9 mouse cellular contexts compared by ENCODE assay signal in genomic region chr7:123982461-123983038, GRCm38 (mm10). TPM values are rescaled to one million over a fixed set of nuclear protein-coding genes. Genes with fewer than 3 reads are reported as not detected.
DNase-seq lines count a peak whose midpoint lies in the region; ATAC-seq lines count a peak whose summit lies in the region.
"Had no signal": no experiment of that assay in that cellular context is flagged by ENCODE, and none has a peak within 500 bp of the region (broad histone marks: within the 10 kb centered on the region; RNA-seq: fewer than 3 reads in every experiment).

Hs3st4 (plus strand) TSS chr7:123982869.

- no peaks in the 10 kb centered on the region for H3K9me3 ChIP-seq in heart, embryonic 12.5 days (replicated peaks)
- H3K9me3 ChIP-seq in heart, embryonic 15.5 days (replicated peaks) = no peaks in the 10 kb centered on the region
- no peaks in the 10 kb centered on the region for H3K9me3 ChIP-seq in neural tube, embryonic 15.5 days (replicated peaks)

- no peak for DNase-seq in heart, postnatal 25 days (ENCODE audit: low spot score)
- peak; percentile 59 for DNase-seq in embryo, embryonic 10 days (ENCODE audit: low spot score)
- peak; percentile 36 for DNase-seq in left cerebral cortex, postnatal 4 days
- DNase-seq in natural killer cell, adult 2 months (ENCODE audit: low spot score in 2 of 2) = no peak

- peak within 1 kb of the TSS; percentile 65 for H3K9ac ChIP-seq in heart, embryonic 12.5 days
- H3K9ac ChIP-seq in heart, embryonic 15.5 days = 0 out of 2 replicates have a peak within 1 kb of the TSS, but pooled peaks have one; percentile 36
- peak within 1 kb of the TSS; percentile 67 for H3K9ac ChIP-seq in neural tube, embryonic 15.5 days (replicated peaks)

- H3K4me2 ChIP-seq in heart, embryonic 12.5 days = peak within 1 kb of the TSS; percentile 100
- peak within 1 kb of the TSS; percentile 90 for H3K4me2 ChIP-seq in heart, embryonic 15.5 days
- peak within 1 kb of the TSS; percentile 93 for H3K4me2 ChIP-seq in neural tube, embryonic 15.5 days

- H3K4me3 ChIP-seq in heart, embryonic 12.5 days = peak within 1 kb of the TSS; percentile 81
- peak within 1 kb of the TSS; percentile 58 for H3K4me3 ChIP-seq in heart, embryonic 15.5 days
- H3K4me3 ChIP-seq in neural tube, embryonic 15.5 days (replicated peaks) = peak within 1 kb of the TSS; percentile 68

- no peaks in the 10 kb centered on the region for H3K36me3 ChIP-seq in heart, embryonic 12.5 days
- H3K36me3 ChIP-seq in heart, embryonic 15.5 days = no peaks in the 10 kb centered on the region
- no peaks in the 10 kb centered on the region for H3K36me3 ChIP-seq in neural tube, embryonic 15.5 days

- intact Hi-C loops in heart, postnatal 25 days (cut with DNase I) = no loop called here
- intact Hi-C loops in left cerebral cortex, postnatal 4 days (cut with DNase I) = no loop called here

- peaks cover 7% of the 10 kb centered on the region; the same call in 1 of the 2 replicates for H3K4me1 ChIP-seq in heart, embryonic 12.5 days (replicated peaks)
- peaks cover 5% of the 10 kb centered on the region for H3K4me1 ChIP-seq in heart, embryonic 15.5 days (replicated peaks)
- peaks cover 23% of the 10 kb centered on the region for H3K4me1 ChIP-seq in neural tube, embryonic 15.5 days

- peak; percentile 37; the same call in 1 of the 2 replicates for ATAC-seq in heart, embryonic 12.5 days (ENCODE audit: insufficient number of reproducible peaks, low FRiP score)
- ATAC-seq in heart, embryonic 15.5 days (replicated peaks; ENCODE audit: insufficient number of reproducible peaks, insufficient read depth, low FRiP score, low read depth) = 0 out of 2 replicates have a peak, but pooled peaks have one; percentile 39
- ATAC-seq in neural tube, embryonic 15.5 days (ENCODE audit: low FRiP score) = peak; percentile 74
- ATAC-seq in megakaryocyte, adult 5-6 weeks (ENCODE audit: poor library complexity, severe bottlenecking) = no peak

- WGBS in heart, embryonic 12.5 days = under 1% methylated on average over 56 of the region's 74 CpGs
- WGBS in heart, embryonic 15.5 days = under 1% methylated on average over 43 of the region's 74 CpGs
- 0% methylated on average over 34 of the region's 74 CpGs for WGBS in neural tube, embryonic 15.5 days

- no peak within 1 kb of the TSS for H3K27ac ChIP-seq in heart, embryonic 12.5 days (ENCODE audit: poor library complexity, severe bottlenecking)
- no peak within 1 kb of the TSS for H3K27ac ChIP-seq in heart, embryonic 15.5 days
- H3K27ac ChIP-seq in neural tube, embryonic 15.5 days (replicated peaks) = no peak within 1 kb of the TSS

- H3K27me3 ChIP-seq in heart, embryonic 12.5 days (replicated peaks) = peaks cover 86% of the 10 kb centered on the region
- H3K27me3 ChIP-seq in heart, embryonic 15.5 days = peaks cover 79% of the 10 kb centered on the region
- peaks cover 76% of the 10 kb centered on the region for H3K27me3 ChIP-seq in neural tube, embryonic 15.5 days (replicated peaks)

RNA-seq across cellular contexts. Expression of gene Hs3st4, which starts in this region (rescaled TPM):
- 0.80 and 0.89 TPM in 2 replicates for polyA plus RNA-seq in heart, embryonic 12.5 days (2016; fragmentation: Nextera tagmentation; extraction: Ambion mirVana)
- total RNA-seq in heart, postnatal 25 days (2021) = under 1 TPM in 1 of 2 experiments, not detected in 1; 0.16 TPM
- 0.58 TPM in 2 replicates for polyA plus RNA-seq in heart, embryonic 15.5 days (2015; fragmentation: Nextera tagmentation; extraction: Ambion mirVana)
- 10 to 100 TPM; 48.9 to 52.0 TPM for total RNA-seq in left cerebral cortex, postnatal 4 days (2021)
- polyA plus RNA-seq in neural tube, embryonic 15.5 days (2015; fragmentation: Nextera tagmentation; extraction: Ambion mirVana) = 13.2 and 14.9 TPM in 2 replicates
- not detected in 2 replicates for total RNA-seq in megakaryocyte, adult 5-6 weeks (2015)
- total RNA-seq in megakaryocyte, adult 5-6 weeks (2017) = not detected in 2 replicates
- total RNA-seq: MEL had no signal

Comparison
In these comparisons a context has a peak if more than half of its experiments do, and no peak if none do; other contexts are left out.
1. RNA of gene Hs3st4 (total RNA-seq): 48.9 to 52.0 TPM in left cerebral cortex, postnatal 4 days; 0.16 TPM in heart, postnatal 25 days and not detected in megakaryocyte, adult 5-6 weeks; every median in the first group is over 10 times any median in the second.
2. Peak in ATAC-seq, H3K4me3 ChIP-seq, H3K9ac ChIP-seq and H3K4me2 ChIP-seq in heart, embryonic 12.5 days; RNA of the gene not detected or under 1 TPM.
3. Peak in ATAC-seq, H3K4me3 ChIP-seq, H3K9ac ChIP-seq and H3K4me2 ChIP-seq in heart, embryonic 15.5 days; RNA of the gene not detected or under 1 TPM.
4. DNase-seq: peak in embryo, embryonic 10 days (single experiment) and left cerebral cortex, postnatal 4 days (single experiment); none in heart, postnatal 25 days (single experiment) and natural killer cell, adult 2 months (0 of 2).
5. Peak in every context shown above with its lines, with median percentiles within 50 percentile points of each other: H3K4me2 ChIP-seq, H3K4me3 ChIP-seq and H3K9ac ChIP-seq.